Mouse (Mus musculus) c-Kit-negative CD71-positive TER-119-positive erythroid progenitor cells, embryonic 14.5 days (primary cell): ENCODE results near the gene Map3k9.

Experiments used
- DNase-seq: peaks from one replicate; pipeline ENCODE4 v3.0.0-alpha.2; 2013; ENCODE audit warnings: low read depth, low spot score

The Map3k9 gene

DNA sequence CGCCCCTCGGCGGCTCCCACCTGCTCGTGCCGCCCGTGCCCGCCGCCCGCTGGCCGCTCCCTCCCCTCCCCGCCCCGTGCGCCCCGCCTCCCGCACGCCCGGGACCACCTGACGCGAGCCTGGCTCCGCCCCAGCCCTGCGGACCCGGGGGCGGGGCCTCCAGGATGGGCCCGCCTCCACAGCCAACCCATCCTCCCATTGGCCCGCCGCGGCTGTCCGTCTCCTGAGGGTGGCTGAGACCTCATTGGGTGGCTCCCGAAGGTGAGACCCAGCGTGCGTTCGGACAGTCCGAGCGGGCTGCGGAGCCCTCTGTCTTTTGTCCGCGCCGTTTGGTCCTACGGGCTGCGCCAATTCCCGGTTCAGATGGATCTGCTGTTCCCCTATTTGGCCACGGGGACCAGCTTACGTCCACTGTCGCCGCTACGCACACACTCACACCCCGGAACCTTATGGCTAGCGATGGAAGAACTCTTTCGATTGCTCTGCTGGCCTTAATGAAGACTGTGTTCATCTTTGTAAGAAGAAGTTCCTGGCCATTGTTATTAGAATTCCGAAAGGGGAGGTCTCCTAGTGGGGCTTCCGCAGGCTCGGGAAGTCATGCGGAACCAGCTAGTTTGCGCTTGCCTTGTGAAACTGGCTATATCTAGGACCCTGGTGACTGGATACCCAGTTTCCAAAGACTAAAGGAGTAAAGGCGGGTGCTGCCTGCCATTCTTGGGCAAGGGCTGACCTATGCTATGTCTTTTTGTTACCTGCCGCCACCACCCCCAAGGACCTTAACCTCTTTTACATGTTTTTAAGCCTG lies at the start of gene Map3k9:
TSS of gene Map3k9 (minus strand) at position 71 of the 805 bp plus-strand sequence.
- DNase-seq, result no peak

DNA sequence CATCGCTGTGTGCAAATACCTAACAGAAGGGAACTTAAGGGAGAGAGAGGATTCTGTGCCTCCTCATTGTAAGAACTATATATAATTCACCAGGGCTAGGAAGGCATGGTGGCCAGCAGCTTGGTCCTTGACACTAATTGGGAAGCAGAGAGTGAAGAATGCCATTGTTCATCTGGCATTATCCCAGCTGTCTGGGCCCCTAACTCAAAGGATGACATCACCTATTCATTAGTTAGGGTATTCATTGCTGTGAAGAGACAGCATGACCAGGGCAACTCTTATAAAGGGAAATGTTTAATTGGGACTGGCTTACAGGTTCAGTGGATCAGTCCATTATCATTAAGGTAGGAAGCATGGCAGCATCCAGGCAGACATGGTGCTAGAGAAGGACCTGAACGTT lies 47.4 kb upstream of the Map3k9 start:
- DNase-seq, result no peak

DNA sequence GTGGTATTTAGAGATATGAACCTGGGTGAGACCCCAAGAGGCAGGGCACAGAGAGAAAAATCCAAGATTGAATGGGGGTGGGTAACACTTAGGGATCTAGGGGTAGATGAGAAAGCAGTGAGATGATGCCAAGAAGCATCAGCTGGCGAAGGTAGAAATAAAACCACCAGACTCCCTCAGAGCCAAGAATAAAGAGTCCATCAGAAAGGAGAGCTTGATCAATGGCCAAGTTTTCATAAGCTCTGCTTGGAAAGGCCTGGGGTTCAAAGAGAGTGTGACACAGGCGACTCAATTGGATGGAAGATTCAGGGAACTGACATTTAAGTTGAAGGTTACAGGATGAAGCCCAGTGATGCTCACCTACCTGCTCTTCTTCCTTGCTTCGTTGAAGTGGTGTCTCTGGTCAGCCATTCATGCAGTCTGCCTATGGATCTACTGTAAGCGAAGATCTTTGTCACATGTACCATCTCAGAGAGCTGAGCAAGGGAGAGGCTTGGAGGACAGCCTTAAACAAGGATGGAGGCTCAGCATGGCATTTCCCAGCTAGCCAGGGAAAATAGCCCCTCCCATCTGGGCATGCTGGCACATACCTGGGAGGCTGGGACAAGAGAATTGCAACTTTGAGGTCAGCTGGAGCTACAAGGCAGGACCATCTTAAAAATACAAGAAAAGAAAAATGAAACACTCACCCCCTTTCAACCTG lies 42.0 kb upstream of the Map3k9 start:
- DNase-seq, result no peak

DNA sequence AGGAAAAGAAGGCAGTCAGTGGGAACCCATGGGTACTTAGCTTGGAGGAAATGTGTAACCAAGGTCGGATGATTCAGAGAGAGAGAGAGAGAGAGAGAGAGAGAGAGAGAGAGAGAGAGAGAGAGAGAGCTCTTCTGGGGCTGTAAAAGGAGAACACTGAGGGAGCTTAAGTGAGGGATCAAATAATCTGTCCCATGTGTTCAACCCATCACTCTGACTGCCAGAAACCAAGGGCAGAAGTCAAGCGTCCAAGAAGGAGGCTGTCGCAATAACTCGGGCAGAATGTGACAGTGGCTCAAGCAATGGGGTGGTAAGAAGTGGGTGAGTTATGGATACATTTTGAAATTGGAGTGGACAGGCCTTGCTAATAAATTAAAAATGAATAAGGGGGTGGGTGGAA lies 41.2 kb upstream of the Map3k9 start:
- no peak for DNase-seq

DNA sequence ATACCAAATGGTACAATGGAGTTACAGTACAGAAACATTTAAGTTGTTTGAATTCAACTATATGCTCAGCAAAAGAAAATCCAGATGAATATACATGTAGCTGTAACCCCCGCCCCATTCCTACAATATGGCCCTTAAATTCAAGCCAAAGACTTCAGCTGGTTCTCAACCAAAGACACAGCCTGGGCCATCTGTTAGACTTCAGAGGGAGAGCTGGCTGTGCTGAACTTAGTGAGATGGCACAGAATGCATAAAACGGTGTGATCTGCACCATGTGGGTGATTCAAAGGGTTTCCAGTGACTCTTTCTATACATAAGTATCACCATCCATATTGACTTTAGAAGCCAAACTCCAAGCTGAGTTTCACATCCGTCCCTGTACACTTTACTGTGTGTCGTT lies 39.7 kb upstream of the Map3k9 start:
- no peak for DNase-seq

DNA sequence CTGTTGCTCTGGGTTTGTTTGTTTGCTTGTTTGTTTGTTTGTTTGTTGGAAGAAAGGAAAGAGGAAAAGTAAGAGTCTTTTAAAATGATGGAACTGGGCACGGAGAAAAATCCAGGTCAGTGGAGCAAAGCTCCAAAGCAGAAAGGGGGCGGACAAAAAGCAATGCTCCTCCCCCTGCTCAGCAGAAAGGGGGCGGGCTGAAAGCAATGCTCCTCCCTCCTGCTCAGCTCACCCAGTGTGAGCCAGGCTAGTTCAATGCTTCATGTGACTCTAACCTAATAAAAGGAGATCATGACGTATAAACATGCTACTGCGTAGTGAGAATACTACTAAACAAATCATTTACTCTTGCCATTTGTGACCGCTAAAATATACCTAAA lies 36.1 kb upstream of the Map3k9 start:
- DNase-seq, result no peak

DNA sequence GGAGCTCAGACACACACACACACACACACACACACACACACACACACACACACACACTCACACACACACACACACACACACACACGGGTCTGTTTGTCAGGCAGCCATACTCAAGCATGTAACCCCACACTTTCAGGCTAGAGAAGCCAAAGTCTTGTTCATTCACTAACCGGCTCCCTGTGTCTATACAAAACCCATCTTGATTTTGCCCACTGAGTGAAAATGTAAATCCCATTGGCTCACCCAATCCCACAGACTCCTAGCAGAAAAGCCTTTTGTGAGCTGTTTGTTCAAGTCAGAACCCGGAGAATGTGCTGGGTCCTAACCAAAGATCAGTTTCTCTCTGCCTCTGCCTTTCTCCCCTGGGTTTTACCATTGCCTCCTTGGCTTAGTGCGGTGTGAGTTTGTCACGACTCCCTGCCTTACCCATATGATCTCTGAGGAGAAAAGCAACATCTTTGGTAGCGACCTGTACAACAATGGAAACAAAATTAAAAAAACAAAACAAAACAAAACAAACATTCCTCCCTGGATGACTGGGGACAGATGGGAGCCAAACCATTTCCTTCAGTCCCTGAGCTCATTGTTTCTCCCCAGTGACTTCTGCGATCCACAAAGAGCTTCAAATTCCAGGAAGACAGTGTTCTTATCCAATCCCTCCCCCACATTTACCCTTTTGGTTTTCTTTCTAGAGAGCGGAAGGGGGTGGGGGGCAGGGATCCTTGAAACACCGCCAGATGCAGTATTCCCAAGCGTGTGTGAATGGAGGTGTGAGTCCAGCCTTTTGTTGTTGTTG lies 35.6 kb upstream of the Map3k9 start:
- DNase-seq, result no peak

DNA sequence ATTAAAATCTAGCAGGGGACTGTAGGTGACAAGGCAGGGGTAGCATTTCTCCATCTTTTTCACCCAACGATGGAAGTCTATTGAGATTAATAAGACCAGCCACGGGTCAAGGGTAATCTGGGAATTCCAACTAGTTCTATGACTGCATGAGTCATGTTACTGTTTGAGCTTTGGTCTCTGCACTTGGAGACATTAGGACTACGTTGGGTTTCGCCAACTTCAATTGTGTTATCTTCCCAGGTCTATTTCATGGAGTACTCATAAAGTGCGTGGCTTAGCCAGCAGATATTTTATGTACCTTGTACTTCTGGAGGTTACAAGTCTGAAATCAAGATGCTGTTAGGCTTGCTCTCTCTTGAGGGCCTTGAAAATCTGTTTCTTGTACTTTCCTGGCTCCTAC lies 33.8 kb upstream of the Map3k9 start:
- DNase-seq, result no peak

DNA sequence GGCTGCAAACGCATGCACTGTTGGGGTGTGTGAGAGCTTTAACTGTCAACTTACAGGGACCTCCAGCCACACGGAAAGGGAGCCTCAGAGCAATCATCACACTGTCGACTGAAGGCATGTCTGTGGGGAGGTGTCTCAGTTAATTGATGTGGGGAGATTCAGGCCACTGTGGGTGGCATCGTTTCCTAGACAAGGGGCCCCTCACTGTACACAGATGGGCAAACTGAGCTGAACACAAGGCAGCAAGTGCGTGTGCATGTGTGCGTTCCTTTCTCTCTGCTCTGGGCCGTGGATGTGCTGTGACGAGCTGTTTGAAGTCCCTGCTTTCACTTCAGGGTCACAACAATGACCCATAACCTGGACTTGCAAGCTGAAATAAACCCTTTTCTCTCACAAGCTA lies 29.4 kb upstream of the Map3k9 start:
- DNase-seq, result no peak

DNA sequence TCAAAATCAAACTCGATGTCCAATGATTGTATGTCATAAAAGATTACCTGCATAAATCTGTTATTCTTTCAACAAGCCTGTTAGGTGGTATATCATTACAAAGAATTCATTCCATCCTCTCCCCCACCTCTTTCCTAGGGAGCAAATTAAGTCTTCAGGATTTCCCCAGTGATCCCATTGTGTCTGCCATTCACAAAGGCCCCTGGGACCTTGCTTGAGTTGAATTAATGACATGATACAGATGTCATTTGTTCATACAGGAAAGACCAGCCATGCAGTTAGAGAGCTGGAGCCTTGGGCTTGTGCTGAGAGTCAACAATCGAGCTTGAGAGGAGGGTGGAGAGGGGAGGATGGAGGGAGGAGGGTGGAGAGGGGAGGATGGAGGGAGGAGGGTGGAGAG lies 27.6 kb upstream of the Map3k9 start:
- no peak for DNase-seq

DNA sequence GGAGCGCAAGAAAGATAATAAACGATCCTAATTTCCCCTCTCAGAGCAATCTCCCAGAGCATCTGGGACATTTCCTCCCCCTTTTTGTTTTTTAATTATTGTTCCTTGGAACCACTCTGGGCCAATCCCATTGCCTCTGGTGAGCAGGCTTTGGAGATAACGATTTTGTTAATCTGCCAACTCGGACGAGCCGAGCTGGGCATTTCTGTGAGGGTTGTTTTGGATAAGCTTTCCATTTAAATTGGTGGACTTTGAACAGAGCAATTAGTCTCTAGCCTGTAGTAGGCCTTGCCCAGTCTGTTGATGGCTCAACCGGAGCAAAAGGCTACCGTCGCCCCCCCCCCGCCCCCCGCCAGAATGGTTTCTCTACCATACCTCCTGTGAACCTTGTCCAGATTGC lies 27.0 kb upstream of the Map3k9 start:
- DNase-seq, result no peak

DNA sequence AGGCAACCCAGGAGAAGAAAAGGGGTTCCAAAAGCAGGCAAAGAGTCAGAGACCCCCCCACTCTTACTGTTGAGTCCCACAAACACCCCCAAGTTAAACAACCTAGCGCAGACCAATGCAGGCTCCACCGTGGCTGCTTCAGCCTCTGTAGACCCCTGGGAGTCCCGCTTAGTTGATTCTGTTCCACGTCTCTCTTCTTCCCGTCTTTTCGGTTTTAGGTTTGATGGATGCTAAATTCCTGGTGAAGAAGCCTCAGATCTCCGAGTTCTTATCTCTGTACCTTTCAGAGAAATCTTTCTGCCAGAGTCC lies 26.5 kb upstream of the Map3k9 start:
- DNase-seq, result no peak

DNA sequence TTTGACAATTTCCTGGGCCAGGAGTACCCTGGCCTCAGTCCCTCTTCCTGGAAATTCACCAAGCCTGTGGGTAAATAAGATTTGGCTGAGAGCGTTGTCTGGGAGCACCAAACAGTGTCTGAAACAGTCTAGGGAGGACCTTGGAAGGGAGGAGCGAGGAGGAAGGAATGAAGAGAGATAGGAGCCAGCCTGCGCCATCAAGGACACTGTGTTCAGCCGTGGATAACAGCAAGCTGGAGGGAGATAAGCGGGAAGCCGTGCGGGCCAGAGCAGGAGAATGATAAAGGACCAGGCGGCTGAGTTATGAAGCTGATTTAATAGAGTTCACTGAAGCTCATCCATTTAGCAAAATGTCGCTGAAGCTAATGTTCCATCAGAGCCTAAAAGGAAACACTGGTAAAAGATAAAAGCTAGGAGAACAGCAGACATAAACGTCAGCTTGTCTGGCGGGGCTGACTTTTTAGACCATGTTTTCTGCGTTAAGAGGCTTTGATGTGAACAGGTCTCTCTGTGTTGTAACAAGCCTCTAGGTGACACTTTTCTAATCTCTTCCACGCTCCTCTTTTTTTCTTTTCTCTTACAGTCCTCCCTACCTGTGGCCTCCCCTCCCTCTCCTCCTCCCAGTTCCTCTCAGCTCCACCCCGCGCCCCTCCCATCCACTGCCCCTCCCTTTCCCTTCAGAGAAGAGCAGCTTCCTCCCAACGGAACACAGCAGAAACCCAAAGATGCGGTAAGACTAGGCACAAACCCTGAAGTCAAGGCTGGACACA lies 26.0 kb upstream of the Map3k9 start:
- no peak for DNase-seq

DNA sequence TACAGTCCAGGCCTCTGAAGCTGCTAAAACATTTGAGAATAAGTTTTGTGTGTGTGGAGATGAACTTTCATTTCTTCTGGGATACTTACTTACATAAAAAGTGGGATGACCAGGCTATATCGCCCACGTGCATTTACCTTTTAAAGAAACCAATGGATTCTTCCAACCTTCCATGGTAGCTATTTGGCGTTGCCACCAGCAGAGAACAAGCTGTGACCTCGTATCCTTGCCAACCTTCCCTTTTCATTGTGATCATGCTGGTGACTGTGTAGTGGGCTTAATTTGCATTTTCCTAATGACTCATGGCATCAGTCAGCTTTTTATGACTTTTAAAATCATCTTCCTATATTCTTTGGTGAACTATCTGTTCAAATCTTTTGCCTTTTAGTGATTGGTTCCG lies 25.1 kb upstream of the Map3k9 start:
- no peak for DNase-seq

DNA sequence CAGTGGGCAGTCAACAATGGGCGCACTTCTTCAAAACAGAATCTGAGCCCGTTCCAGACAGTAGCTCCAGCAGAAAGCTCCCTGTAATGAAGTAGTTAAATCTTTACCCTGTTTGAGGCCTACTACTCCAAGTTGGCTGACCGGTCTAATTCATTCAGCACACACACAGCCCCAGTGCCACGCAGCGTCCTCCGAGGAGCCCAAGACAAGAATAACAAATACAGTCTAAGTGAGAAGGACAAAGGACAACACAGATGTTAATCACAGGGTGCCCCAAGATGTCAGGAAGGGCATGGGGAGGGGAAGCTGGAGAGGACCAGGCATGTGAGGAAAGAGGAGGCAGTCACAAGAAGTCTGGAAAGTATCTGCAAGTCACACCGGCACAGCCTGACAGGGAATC lies 22.8 kb upstream of the Map3k9 start:
- no peak for DNase-seq

DNA sequence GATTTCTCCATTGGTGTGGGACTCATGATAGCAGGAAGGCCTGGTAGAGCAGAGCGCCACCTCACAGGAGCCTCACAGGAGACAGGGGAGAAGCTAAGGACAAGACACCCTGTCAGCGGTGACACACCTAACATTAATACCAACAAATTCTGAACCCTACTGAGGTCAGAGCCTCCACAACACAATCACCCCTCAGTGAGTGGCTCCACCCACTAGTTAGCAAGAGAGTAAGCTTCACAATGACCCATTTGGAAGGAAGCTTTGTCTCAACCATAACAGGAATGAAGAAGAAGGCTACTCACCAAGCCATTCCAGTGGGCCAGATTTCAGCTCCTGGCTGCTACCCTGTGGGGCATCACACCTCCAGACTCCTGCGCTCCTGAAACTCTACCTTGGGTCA lies 22.0 kb upstream of the Map3k9 start:
- no peak for DNase-seq

DNA sequence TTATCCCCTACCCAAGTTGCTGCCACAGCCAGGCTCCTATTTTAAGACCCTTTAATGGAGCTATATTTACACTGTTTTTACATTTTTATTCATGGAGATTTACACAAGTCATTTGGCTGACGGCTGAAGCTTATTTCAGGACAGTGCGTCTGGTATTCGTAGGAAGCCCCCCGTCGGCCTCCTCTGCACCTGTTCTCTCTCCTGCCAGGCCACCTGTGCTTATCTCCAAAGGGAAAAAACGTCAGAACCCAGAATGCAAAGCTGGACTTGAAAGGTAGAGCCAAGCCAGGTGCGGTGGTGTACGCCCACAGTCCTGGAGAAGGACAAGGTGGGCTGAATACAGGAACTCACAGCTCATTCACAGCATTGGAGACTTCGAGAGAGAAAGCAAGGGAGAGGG lies 20.2 kb upstream of the Map3k9 start:
- no peak for DNase-seq

DNA sequence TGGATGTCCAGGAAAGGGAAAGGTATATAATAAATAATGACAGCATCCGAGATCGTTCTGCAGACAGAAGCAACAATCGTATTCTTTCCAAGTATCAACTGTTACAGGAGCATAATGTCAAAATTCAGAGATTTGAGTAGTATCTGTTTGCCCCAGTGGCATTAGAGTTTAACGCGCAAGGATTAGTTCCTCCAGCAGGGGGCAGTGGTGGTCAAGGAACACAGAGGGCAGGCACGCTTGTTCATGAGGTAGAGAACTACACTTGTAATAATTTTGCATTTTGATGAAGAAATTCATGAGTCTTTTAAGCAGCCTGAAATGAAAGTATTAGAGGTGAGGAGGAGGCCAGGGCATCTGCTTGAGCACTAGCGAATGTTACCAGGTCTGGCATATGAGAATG lies 15.6 kb upstream of the Map3k9 start:
- no peak for DNase-seq

DNA sequence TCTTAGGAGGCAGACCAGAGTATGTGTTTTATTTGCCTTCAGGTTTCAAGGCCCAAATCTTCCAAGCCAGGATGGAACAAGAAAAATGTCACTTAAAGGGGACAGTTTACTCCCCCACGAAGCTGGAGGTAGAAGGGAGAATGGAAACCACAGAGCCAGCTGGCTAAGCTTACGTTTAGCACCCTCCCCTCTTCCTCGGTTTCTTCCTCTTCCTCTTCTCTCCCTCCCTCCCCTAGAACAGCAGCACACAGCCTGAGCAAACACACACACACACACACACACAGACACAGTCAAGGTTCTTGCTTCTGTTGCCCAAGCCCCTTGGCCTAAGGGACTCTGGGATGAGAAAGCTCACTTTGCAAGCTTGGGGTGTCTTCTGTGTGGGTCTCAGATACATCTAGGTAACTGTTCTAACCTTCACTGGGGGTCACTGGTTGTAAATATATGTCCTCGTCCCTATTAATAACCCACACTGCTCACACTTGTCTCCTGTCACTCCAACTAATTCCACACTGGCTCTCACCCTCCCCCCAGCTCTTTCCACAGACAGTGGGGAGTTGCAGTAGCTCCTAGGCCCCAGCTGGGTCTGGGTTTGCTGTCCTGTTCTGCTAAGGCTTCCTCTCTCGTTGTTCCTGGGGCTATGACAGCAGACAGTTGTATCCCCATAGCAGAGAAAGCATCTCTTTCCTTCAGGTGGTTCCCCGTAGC lies 11.7 kb upstream of the Map3k9 start:
- DNase-seq, result no peak

DNA sequence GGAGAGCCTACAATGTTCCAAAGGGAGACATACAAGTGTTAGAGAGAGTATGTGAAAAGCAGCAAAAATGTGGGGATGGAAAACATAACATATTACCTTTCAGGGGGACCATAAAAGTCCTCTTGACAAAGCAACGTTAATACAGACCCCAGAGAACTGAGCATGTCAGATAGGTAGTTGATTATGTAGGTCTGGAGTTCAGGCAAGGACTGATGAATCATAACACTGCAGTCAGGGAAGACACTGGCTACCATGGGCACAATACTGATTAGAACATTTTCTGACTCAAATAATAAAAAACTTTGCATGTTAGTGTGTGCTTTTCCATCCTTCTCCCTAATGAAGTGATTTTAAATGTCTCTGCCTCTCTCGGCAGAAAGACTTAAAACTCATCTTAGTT lies 8.5 kb upstream of the Map3k9 start:
- no peak for DNase-seq

DNA sequence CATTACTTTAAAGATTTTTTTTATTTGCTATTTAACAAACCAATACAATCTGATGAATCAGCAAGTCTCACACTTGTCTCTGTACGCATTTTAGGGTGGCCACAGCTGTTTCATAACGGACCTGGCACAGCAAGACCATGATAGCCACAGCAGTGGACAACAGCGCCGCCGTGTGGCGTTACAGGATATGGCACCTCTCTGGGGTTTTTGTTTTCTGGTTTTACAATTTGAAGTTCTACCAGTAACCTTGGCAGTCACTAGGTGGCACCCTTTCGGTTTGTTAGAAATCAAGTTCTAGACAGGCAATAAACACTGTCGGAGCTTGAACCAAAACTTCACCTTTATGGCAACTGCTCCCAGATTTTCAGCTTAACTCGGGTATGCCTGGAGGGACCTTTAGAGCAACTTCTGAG lies 7.7 kb upstream of the Map3k9 start:
- DNase-seq, result no peak
